Mouse (Mus musculus) T-helper 1 cell (primary cell): ENCODE data around the gene Hoxb8.

Source experiments
- in situ Hi-C: fragments of 300-600 bp; cut with MboI, MseI; formaldehyde crosslinking; loops from one replicate; pipeline ENCODE4 v1.15.1; 2025; ENCODE audit warnings: high pct_unique_total_duplicates

Gene Hoxb8

GRCm38 (mm10) chr11:96297968-96298635 lies 16.4 kb downstream of the Hoxb8 start:
- in situ Hi-C loops, result no loop called here

GRCm38 (mm10) chr11:96298895-96299667 lies 17.4 kb downstream of the Hoxb8 start:
- in situ Hi-C loops, result no loop called here

DNA sequence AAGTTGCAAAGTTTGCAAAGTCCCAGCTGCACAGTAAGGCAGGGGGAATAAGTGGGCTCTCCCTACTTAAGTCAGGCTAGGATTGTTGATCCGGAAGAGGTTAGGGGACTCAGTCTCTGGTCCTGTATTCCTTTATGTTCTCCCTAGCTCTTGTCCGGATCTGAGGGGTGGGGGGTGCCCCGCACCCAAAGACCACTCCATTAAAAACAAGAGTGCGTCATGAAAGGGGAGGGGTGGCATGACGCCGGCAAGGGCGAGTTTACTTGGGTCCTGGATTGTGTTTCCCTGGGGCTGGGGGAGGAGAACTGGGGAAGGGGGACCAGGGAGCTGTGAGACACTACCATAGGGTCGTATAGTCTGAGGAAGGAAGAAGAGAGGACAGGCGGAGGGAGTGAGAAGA lies 18.1 kb downstream of the Hoxb8 start:
- in situ Hi-C loops, result loop anchor here (5.0 kb wide), 1 partner anchor 238 kb away; no protein-coding TSS in a partner anchor

GRCm38 (mm10) chr11:96300354-96301063 lies 18.8 kb downstream of the Hoxb8 start:
- in situ Hi-C loops, result loop anchor here (5.0 kb wide), 1 partner anchor 237 kb away; no protein-coding TSS in a partner anchor

- in situ Hi-C loops, result loop anchor here (5.0 kb wide), 1 partner anchor 236 kb away; no protein-coding TSS in a partner anchor
Observed at GRCm38 (mm10) chr11:96301064-96301431, 19.3 kb downstream of the Hoxb8 start.

GRCm38 (mm10) chr11:96301837-96302236 lies 20.1 kb downstream of the Hoxb8 start:
- in situ Hi-C loops, result loop anchor here (5.0 kb wide), 1 partner anchor 235 kb away; no protein-coding TSS in a partner anchor

- in situ Hi-C loops, result loop anchor here (5.0 kb wide), 1 partner anchor 235 kb away; no protein-coding TSS in a partner anchor
Observed at GRCm38 (mm10) chr11:96302381-96303150, 20.9 kb downstream of the Hoxb8 start.

GRCm38 (mm10) chr11:96303151-96304099 lies 21.7 kb downstream of the Hoxb8 start, which contains the start of gene Hoxb5:
Gene Hoxb5 (plus strand): TSS chr11:96303336.
- in situ Hi-C loops, result loop anchor here (5.0 kb wide), 1 partner anchor 234 kb away; no protein-coding TSS in a partner anchor

- in situ Hi-C loops, result loop anchor here (5.0 kb wide), 1 partner anchor 233 kb away; no protein-coding TSS in a partner anchor
Observed at GRCm38 (mm10) chr11:96304381-96305195, 22.9 kb downstream of the Hoxb8 start.

GRCm38 (mm10) chr11:96305505-96306182 lies 23.9 kb downstream of the Hoxb8 start:
- in situ Hi-C loops, result no loop called here

DNA sequence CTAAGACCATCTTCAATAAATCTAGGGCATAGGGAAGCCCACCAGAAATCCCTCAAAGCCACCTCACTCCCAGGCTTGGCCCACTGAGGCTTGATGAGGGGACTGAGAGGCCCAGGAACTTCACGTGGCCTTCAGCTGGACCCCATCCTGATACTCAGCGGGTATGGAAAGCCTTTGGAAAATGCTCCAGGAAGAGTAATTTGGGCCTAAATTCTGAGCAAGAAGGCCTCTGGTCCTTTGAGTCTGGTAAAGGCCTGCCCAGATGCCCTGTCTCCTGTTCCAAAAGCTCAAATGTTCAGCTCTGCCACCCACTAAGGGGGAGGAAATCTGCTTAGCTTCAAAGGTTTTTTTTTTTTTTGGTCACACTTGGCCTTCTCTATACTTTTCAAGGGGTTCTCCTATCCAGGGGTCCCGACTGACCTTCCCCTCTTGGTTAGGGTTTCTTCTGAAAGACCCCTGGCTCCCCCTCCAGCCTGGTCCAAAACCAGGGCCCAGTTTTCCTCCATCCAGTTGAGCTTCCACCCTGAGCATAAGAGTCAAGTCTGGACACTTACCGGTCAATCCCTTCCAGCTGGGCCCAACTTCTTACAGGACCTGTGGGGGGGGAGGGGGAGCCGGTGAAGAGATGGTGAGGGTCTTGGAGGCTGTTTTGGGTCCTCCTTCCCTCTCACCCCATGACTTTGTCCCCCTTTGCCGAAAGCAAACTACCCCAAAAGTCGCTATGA lies 24.6 kb downstream of the Hoxb8 start:
- in situ Hi-C loops, result no loop called here

GRCm38 (mm10) chr11:96306908-96307269 lies 25.2 kb downstream of the Hoxb8 start:
- in situ Hi-C loops, result no loop called here

- in situ Hi-C loops, result no loop called here
Observed at GRCm38 (mm10) chr11:96308763-96309162, 27.1 kb downstream of the Hoxb8 start.

DNA sequence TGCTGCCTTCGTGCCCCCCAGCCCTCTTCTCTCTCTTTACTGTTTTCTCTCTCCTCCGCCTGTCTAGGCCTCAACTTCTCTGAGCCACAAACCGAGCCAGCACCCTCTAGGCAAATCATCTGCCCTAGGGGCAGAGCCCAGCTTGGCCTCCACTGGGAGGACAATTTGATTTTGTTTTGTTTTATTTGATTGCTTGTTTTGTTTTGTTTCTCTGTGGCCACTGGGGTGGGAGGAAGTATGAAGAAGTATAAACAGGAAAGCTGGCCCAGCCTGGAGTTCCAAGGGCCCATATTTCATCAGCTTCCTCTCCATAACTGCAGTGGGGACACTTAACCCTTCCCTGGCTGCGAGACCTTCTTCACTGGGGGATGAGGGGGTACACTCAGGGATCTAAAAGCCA lies 27.6 kb downstream of the Hoxb8 start:
- in situ Hi-C loops, result no loop called here

- in situ Hi-C loops, result no loop called here
Observed at GRCm38 (mm10) chr11:96310183-96310938, 28.7 kb downstream of the Hoxb8 start.

DNA sequence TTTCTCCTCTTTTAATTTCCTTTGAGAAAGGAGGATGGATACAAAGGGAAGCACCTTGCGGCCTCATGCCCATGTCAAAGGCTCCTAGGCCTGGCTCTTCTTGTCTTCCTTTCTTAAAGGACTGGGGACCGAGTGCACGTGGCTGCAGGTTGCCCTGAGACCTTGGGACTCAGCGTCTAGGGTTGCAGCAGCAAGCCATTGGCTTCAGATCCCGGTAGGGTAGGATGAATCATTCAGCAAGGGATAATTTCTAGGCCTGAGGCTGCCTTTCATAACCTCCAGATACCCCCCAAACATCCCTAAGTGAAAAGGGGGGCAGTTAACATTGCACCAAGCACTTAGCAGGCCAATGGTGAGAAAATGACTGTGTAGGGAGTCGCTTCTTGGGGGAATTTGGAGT lies 29.4 kb downstream of the Hoxb8 start:
- in situ Hi-C loops, result no loop called here
